Mouse (Mus musculus) kidney, embryonic 14.5 days (tissue): Measurements from ENCODE around the gene Zfp526. TPM values are rescaled to one million over a fixed set of nuclear protein-coding genes. Genes with fewer than 3 reads are reported as not detected.
A peak's percentile ranks its signal among the peaks of the same experiment; 100 is the strongest.

Source experiments
- ATAC-seq: fragments of 200-750 bp; cut with Nextera tagmentation; 2 replicates; pipeline ENCODE4 v1.8.0; 2017; ENCODE audit warnings: moderate number of reproducible peaks, mild to moderate bottlenecking, moderate TSS enrichment, moderate library complexity; ENCODE audit not compliant: low FRiP score, low TSS enrichment
- H3K27ac ChIP-seq: fragments of 300-500 bp; sonication (generic); 2 replicates; pipeline ENCODE4 v1.5.1; 2014; ENCODE audit warnings: low read depth, mild to moderate bottlenecking, low read length, moderate library complexity, mixed read lengths
- H3K27me3 ChIP-seq: fragments of 300-500 bp; sonication (generic); 2 replicates; pipeline ENCODE4 v1.6.1; 2014; ENCODE audit warnings: mild to moderate bottlenecking, low read length; ENCODE audit not compliant: control insufficient read depth, insufficient read depth
- H3K36me3 ChIP-seq: fragments of 300-500 bp; sonication (generic); 2 replicates; pipeline ENCODE4 v1.6.1; 2014; ENCODE audit warnings: low read length, mixed read lengths; ENCODE audit not compliant: control insufficient read depth, insufficient read depth
- H3K4me1 ChIP-seq: fragments of 300-500 bp; sonication (generic); 2 replicates; pipeline ENCODE4 v1.6.1; 2014; ENCODE audit warnings: low read length, mixed read lengths; ENCODE audit not compliant: control insufficient read depth, insufficient read depth
- H3K4me2 ChIP-seq: fragments of 300-500 bp; sonication (generic); replicated peaks from 2 replicates; pipeline ENCODE4 v1.6.1; 2014; ENCODE audit warnings: low read depth, mild to moderate bottlenecking, low read length
- H3K4me3 ChIP-seq: fragments of 300-500 bp; sonication (generic); 2 replicates; pipeline ENCODE4 v1.5.1; 2014; ENCODE audit warnings: mild to moderate bottlenecking, low read length
- H3K9ac ChIP-seq: fragments of 300-500 bp; sonication (generic); 2 replicates; pipeline ENCODE4 v1.6.1; 2014; ENCODE audit warnings: low read depth, mild to moderate bottlenecking, low read length, moderate library complexity
- H3K9me3 ChIP-seq: fragments of 300-500 bp; sonication (generic); 2 replicates; pipeline ENCODE4 v1.6.1; 2016; ENCODE audit warnings: low read length; ENCODE audit not compliant: control insufficient read depth
- WGBS: fragments of 180-500 bp; shearing (Covaris S2); extraction: QIAGEN DNeasy Blood & Tissue Kit; methylation state at CpG from one replicate; pipeline ENCODE4 v1.1.7; 2014; 5-methylcytosine and 5-hydroxymethylcytosine counted together
- polyA plus RNA-seq: library from polyadenylated mRNA; unstranded; fragments of >200 nt; fragmentation: Nextera tagmentation; extraction: Ambion mirVana; gene quantifications from 2 replicates; pipeline ENCODE4 v1.2.1, GENCODE M21; 2014

Zfp526 gene
- polyA plus RNA-seq, 1 experiment from 2014 or later = 4.2 TPM

GRCm38 (mm10) chr7:25235526-25235925, 14.3 kb downstream of the Zfp526 start:
- H3K9me3 ChIP-seq = no peaks in the 10 kb centered on the region
- no peak overlapping the region for H3K4me2 ChIP-seq
- peaks cover 14% of the 10 kb centered on the region for H3K4me1 ChIP-seq
- 85% methylated on average over 5 of the region's 5 CpGs for WGBS
- no peak for ATAC-seq
- H3K27me3 ChIP-seq = no peaks in the 10 kb centered on the region
- no peak overlapping the region for H3K9ac ChIP-seq
- H3K36me3 ChIP-seq = peaks cover 47% of the 10 kb centered on the region
- no peak overlapping the region for H3K4me3 ChIP-seq
- H3K27ac ChIP-seq = no peak overlapping the region

DNA sequence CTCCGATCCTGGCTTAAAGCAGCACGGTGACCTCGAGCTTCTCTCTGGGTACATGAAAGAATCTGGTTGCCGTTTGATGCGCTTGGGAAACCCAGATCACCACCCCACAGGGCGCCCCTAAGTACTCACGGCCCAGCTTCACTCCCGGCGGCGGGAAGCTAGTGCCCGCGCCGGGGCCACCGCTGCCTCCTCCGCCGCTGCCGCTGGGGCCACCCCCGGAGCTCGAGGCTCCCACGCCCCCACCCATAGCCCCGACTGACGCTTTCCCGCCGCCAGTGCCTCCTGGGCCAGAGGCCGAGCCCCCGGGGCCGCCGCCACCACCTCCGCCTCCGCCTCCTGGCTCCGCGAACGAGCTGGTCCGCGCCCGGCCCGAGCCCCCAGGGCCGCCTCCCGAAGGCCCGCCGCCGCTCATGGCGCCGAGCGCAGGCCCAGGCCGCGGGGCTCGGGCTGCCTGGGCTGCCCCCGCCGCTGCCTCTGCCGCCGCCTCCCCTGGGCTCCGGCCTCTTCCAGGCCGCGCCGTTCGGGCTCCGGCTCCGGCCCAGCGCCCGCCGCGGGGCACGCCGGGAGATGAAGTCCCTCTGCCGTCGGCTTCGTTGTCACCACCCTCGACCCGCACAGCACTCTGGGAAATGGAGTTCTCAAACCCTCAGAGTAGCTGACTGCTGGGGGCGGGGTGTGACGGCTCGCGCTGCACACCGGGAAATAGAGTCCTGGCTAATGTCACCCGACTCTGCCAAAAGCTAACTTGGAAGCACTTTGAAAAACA, 16.2 kb downstream of the Zfp526 start, which contains the start of gene Gsk3a:
Gsk3a (minus strand) TSS at position 603 of the 766 bp plus-strand sequence.
- Histone ChIP-seq H3K4me2 (peak within 1 kb of the TSS; percentile 66), H3K36me3 (peaks cover 31% of the 10 kb centered on the region), H3K27ac (peak within 1 kb of the TSS; percentile 68), H3K4me3 (peak within 1 kb of the TSS; percentile 60), H3K9me3 (no peaks in the 10 kb centered on the region), H3K27me3 (no peaks in the 10 kb centered on the region), H3K4me1 (peaks cover 14% of the 10 kb centered on the region), H3K9ac (peak within 1 kb of the TSS; percentile 90)
- under 1% methylated on average over 38 of the region's 76 CpGs for WGBS
- peak; percentile 89 for ATAC-seq

DNA sequence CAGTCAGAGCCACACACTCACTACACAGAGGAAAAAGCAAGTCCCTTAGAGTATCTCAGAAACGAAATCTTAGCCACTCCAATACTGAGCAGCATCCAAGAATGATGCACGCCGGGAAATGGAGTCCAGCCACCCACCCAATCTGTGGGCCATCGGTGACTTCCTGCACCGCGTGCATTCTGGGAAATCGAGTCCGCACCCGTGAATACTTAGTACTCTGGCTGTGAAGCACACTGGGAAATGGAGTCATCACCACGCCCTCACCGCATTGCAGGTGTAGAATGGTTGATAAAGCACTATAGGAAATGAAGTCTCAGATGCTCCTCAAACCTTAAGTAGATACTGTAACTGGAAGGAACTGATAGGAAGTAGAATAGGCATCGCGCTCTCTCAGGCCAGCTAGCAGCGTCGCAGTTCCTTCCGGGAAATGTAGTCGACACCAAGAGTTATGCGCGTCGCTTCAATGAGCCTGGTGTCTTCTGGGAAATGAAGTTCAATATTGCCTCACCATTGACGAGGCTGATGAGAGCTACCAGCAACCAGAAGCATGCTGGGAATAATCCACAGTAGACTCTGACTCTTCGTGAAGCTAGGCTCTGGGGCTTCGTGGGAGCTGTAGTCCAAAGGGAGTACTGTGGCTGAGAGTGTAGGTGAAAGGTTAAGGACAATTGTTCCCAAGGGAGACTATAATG, 16.9 kb downstream of the Zfp526 start:
- no peaks in the 10 kb centered on the region for H3K9me3 ChIP-seq
- H3K36me3 ChIP-seq = peaks cover 31% of the 10 kb centered on the region
- H3K4me1 ChIP-seq = peaks cover 14% of the 10 kb centered on the region
- peak; percentile 92 for ATAC-seq
- H3K4me3 ChIP-seq = peak overlapping the region; percentile 60
- H3K27ac ChIP-seq = peak overlapping the region; percentile 68; the same call in 1 of the 2 replicates
- peak overlapping the region; percentile 66 for H3K4me2 ChIP-seq
- H3K9ac ChIP-seq = peak overlapping the region; percentile 90; the same call in 1 of the 2 replicates
- WGBS = under 1% methylated on average over 23 of the region's 23 CpGs
- H3K27me3 ChIP-seq = no peaks in the 10 kb centered on the region

DNA sequence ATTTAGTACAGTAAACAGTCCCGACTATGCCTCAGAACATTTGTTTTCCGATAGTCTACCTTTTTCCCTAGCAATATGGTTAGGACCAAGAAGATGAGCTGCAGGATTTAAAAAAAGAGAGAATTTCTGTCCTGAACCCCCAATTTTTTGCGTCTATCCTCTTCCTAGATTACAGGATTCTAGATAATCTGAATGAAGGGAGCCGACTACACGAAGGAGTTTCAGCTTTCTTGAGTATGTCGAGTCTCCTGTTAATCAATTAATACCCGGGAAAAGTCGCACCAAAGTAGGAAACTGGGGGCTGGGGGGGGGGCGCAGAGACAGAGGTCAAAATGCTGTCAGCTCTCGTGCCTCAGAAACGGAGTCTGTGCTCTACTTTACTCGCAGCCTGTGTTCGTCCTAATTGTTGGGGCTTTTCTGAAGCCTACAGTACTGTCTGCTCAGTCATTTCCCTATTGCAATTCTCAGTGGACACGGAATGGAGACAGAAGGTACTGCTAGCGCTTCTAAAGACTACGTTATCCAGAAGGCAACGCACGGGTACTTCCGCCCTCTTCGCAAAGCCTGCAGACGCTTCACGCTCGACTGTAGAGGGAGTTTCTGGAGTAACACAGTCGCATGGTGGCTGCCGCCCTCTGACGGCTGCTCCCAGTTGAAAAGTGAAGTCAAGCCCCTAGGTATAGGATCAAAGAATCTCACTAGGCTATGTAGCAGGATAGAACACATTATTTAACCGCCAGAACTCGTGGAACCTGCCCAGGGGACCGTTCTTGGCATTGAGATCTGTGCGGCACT, 17.8 kb downstream of the Zfp526 start:
- no peaks in the 10 kb centered on the region for H3K27me3 ChIP-seq
- peak overlapping the region; percentile 68 for H3K27ac ChIP-seq
- peaks cover 31% of the 10 kb centered on the region for H3K36me3 ChIP-seq
- WGBS = 4% methylated on average over 30 of the region's 30 CpGs
- H3K4me2 ChIP-seq = peak overlapping the region; percentile 66
- H3K9ac ChIP-seq = peak overlapping the region; percentile 42; the same call in 1 of the 2 replicates
- no peaks in the 10 kb centered on the region for H3K9me3 ChIP-seq
- peak; percentile 40 for ATAC-seq
- peaks cover 14% of the 10 kb centered on the region for H3K4me1 ChIP-seq
- peak overlapping the region; percentile 60 for H3K4me3 ChIP-seq

- no peaks in the 10 kb centered on the region for H3K27me3 ChIP-seq
- no peak overlapping the region for H3K27ac ChIP-seq
- H3K36me3 ChIP-seq = peaks cover 34% of the 10 kb centered on the region
Measured at GRCm38 (mm10) chr7:25240631-25241030, 19.4 kb downstream of the Zfp526 start.

DNA sequence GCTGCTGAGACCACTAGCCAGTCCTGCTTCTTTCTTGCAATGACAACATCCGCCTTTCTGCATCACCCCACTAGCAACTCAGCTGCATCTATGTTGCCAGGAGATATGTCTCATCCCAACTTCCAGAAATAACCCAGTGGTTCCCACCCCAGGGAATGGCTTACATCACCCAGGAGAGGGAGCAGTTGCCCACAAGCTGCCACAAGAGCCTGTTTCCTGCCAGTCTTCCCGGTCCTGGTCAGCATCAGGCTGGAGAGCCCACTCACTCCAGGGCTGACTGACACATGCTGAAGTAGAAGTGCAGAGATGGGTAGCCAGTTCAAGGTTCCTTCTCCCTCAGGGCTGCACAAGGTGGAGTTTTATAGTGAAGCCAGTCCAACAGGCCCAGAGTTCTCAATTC, 19.8 kb downstream of the Zfp526 start:
- Histone ChIP-seq H3K4me3 (no peak overlapping the region), H3K4me1 (peaks cover 26% of the 10 kb centered on the region), H3K4me2 (no peak overlapping the region), H3K9ac (no peak overlapping the region), H3K36me3 (peaks cover 38% of the 10 kb centered on the region), H3K27me3 (no peaks in the 10 kb centered on the region), H3K27ac (no peak overlapping the region), H3K9me3 (no peaks in the 10 kb centered on the region)
- 32% methylated on average over 2 of the region's 2 CpGs for WGBS
- ATAC-seq = no peak

More at GRCm38 (mm10) chr7:25240631-25241030, 19.4 kb downstream of the Zfp526 start:
- no peak for ATAC-seq
- H3K4me1 ChIP-seq = peaks cover 25% of the 10 kb centered on the region
- WGBS = 71% methylated on average over 7 of the region's 7 CpGs
- no peak overlapping the region for H3K4me3 ChIP-seq
- no peak overlapping the region for H3K9ac ChIP-seq
- H3K9me3 ChIP-seq = no peaks in the 10 kb centered on the region
- H3K4me2 ChIP-seq = no peak overlapping the region

GRCm38 (mm10) chr7:25243361-25243760, 22.1 kb downstream of the Zfp526 start:
- H3K36me3 ChIP-seq = peaks cover 41% of the 10 kb centered on the region
- no peak overlapping the region for H3K27ac ChIP-seq
- no peaks in the 10 kb centered on the region for H3K9me3 ChIP-seq
- 91% methylated on average over 4 of the region's 4 CpGs for whole genome bisulfite sequencing
- H3K4me1 ChIP-seq = peaks cover 41% of the 10 kb centered on the region
- no peak overlapping the region for H3K4me3 ChIP-seq
- no peak for ATAC-seq
- no peak overlapping the region for H3K9ac ChIP-seq
- H3K27me3 ChIP-seq = no peaks in the 10 kb centered on the region
- H3K4me2 ChIP-seq = no peak overlapping the region

- Histone ChIP-seq H3K4me1 (peaks cover 38% of the 10 kb centered on the region), H3K4me3 (no peak overlapping the region), H3K9ac (no peak overlapping the region), H3K4me2 (no peak overlapping the region), H3K27ac (no peak overlapping the region), H3K9me3 (no peaks in the 10 kb centered on the region), H3K36me3 (peaks cover 41% of the 10 kb centered on the region), H3K27me3 (no peaks in the 10 kb centered on the region)
- no peak for ATAC-seq
- 89% methylated on average over 30 of the region's 30 CpGs for WGBS
Measured at GRCm38 (mm10) chr7:25244562-25245369, 23.5 kb downstream of the Zfp526 start.
